Mouse (Mus musculus) lung, postnatal 4 days (tissue): ENCODE measurements around the gene Atrnl1.
A peak's percentile ranks its signal among the peaks of the same experiment; 100 is the strongest.
"Not testable (repeated sequence)": the region's sequence is repeated elsewhere in the genome, so short reads cannot be mapped to it uniquely, and the experiment has no call there.

Experiments used
- DNase-seq, 2 experiments: peaks; one replicate each; pipeline ENCODE4 v3.0.0; 2021

The Atrnl1 gene

DNA sequence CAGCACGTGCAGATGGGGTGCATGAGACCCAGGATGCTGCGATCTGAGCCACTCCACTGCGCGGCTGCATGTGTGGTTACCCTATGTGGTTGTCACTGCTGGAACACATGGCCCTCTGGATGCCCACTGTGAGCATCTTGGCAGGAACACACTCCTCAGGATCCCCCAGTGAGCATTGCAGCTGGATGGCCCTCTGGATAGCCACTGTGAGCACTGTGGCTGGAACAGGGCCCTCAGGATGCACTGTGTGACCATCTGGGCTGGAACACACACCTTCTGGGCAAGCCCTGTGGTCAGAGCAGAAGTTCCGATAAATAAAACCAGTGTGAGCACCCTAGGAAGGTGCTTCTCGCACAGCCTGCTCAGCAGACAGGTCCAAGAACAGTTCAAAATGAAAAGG, 364.4 kb downstream of the Atrnl1 start:
- DNase-seq = no peak

DNA sequence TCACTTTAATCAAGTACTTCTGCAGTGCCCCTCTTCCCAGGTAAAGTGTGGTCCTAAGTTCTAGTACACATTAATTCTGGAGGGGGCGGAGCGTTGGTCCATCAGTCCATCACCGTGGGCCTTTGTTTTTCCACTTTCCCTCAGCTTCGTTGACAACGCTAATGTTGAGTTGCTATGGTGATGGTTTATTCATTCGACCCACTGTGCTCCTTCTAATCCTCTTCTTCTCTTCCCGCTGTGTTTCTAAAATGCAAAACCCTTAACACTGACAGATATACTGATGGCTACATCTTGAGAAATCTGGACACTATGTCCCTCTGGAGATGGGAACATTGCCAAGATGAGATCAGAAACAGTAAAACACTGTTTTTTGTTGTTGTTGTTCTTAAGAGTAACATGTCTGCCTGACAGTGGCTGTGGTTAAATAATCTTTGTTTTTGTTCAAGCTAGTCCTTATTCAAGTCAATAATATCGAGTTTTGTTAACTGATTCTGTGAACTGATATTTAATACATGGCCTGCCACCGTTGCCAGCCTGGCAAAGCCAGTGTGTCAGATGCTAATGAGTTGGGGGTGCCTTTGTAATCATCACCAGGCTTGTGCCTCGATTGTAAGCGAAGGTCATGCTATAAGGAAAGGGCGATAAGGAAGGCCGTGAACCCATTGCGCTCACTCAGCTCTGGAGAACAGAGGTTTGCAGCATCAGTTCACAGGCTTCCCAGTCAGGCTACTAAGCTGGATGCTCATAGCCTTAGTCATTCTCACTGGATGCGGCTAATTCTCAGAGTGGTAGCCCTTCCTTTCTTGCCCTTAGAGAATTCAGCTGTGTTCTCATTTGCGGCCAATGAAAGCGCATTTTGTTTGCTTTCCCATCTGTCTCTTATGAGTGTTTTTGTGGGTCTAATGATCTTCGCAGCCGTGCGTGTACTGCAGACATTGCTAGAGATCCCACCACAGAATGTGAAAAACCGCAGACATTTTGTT, 375.4 kb downstream of the Atrnl1 start:
- no peak for DNase-seq

DNA sequence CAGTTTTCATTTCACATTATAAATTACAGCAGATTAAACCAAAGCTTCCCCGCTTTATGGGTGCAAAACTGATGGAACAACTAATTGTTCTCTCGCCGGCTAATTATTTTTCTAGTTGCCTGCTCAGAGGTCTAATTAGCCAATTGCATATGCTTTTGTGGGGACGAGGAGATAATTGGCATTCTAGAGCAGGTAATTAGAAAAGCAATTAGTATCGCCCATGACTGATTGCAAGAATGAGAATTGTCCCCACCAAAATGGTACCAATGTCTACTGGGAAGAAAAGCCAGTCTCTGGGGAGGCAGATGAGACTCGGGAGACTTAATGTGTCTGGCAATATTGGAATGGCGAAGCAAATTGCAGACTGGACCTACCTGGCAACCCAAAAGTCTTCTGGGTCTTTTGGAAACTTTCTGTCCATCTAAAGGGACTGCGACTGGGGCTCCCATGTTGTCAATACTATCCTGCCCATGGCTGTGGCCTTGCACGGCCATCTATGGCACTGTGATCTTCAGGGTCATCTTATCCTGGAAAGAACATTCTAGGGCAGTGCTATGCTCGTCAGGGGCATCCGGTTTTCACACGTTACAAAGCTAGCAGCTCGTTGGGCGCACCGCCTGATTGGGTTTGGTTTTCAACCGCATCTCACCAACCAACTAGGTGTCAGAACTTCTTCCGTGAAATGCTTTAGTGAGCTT, 377.0 kb downstream of the Atrnl1 start:
- DNase-seq = no peak

DNA sequence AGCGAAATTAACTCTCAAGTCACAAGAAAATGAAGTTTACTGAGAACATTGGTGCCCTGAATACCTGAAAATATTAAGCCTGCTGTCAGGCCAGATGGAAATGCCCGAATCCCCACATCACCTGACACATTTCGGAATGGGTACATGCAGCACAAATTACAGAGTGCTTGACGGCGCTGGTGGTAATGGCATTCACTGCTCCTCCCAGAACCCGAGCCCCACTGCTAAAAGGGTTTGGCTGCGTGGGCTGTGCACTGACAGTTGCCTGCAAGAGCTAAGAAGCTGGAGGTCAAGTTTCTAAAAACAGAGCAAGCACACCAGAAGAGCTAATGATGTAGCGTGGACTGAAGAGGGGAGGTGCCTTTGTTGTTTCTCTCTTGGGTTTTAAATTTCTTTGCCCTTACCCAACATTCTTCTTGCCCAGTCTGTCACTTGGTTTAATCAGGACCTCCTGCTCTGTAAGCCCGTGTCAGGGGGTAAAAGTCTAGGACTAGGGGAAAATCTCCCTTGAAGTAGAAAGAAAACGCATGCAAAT, 377.8 kb downstream of the Atrnl1 start:
- no peak for DNase-seq

DNA sequence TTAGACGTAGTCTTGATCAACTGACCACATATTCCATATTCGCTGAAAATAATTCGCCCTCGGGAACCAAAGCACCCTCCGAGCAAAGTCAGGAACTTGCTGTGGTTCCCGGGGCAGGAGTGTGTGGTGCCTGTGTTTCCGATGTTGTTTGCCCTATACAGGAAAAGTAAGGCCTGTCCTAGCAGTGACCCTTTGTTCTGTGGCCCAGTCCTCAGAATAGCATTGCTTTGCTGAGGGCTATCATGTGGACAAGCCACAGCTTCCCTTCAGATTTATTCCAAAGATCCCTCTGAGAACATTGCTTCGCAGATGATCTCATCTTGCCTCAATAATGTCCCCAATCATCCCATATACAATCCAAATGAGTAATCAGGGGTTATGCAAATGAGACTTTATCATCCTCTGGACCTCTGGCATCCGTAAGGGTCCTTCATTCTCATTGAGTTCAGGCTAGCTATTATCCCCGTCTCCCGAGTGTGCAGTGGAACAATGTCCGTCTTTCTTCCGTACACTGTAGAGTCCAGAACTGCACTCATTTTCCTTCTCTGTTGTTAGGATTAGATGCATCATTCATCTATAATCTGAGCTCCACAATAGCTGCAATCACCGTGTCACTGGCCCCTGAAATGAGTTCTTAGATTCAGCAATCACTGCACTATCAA, 380.4 kb downstream of the Atrnl1 start:
- DNase-seq = no peak

DNA sequence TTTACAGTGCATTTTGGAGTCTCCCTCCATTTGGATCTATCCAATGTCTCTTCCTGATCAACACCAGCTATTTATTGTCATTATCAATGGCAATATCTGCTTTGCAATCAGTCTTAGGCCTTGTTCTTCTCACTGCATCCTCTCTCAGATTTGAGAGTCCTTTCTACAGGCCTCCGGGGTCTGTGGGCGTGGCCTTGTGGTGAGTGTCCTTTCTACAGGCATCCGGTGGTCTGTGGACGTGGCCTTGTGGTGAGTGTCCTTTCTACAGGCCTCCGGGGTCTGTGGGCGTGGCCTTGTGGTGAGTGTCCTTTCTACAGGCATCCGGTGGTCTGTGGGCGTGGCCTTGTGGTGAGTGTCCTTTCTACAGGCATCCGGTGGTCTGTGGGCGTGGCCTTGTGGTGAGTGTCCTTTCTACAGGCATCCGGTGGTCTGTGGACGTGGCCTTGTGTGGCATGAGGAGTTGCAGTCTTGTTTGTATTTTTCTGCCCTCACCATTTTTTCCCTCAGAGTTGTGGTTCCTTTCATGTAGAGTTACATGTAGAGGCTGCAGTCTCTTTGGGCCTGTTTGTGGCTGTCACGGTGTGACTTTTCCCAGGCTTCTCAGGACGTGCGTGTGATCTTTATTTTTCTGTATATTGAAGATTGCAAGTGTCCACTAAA, 383.5 kb downstream of the Atrnl1 start:
- DNase-seq = not testable (repeated sequence)

DNA sequence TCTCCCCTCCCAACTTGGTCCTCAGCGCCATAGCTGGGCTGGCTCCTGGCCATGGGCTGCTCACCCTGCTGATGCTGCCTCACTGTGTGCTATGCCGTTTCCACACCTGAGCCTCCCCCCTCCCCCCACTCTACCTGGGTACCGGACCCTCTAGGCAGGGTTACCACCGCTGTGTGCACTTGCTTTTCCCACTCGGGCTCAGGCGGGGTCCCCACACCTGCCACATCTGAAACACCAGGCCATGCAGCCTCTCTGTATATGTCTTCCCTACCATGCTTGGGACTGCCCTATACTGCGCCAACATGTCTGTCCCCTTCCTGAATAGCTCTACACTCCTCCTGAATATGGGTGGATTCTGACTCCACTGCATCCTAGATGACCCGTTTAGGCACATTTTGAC, 384.2 kb downstream of the Atrnl1 start:
- no peak for DNase-seq

DNA sequence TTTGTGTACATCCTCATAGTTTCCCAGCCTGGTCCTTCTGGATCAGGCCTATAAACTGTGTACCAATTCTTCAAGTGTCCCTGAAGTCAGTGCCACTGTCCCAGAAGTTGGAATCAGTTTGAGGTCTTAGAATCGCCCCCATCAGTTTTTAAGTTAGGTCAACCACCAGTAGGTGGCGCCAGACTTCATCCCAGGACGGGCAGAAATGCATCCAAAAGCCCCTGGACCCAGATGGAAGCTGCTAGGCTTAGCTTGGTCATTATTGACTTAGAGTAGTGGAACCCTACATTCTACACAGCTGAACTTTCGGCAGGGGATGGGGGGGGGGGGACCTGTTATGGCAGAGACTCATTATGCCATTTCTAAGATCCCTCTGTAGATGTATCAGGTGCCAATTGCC, 387.1 kb downstream of the Atrnl1 start:
- DNase-seq = peak in 1 of 2 experiments; percentile 49

DNA sequence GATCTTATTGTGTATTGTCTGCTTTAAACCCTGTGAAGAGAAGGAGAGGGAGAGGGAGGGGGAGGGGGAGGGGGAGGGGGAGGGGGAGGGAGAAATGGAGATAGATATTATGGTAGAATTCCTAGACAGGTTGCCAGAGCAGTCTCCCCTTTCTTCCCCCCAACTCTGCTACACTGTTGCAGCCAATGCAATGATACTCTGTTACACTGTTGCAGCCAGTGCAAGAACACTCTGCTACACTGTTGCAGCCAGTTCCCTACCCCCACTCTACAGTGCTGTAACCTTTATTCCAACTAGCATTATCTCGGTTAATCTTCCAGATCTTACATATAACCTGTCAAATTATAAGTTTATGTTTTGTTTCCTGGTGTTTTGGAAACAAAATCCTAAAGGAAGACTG, 400.8 kb downstream of the Atrnl1 start:
- no peak for DNase-seq

DNA sequence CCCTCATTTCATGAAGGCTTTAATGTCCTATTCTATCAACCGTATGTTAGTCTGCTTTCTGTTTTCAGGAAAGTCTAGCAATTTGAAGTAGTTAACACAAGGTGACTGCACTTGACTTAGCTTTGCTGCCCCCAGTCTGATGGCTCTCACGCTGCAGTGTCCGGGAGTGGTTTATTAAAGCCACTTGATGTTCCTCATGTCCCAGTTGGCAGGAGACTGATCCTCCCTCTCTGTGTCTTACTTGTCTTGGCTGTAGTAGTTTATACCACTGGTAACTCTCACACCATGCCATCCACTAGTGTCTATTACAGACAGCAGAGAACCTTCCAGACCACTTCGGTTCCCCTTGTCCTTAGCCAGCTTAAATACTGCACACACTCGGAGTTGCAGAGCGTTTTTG, 404.9 kb downstream of the Atrnl1 start:
- DNase-seq = no peak

DNA sequence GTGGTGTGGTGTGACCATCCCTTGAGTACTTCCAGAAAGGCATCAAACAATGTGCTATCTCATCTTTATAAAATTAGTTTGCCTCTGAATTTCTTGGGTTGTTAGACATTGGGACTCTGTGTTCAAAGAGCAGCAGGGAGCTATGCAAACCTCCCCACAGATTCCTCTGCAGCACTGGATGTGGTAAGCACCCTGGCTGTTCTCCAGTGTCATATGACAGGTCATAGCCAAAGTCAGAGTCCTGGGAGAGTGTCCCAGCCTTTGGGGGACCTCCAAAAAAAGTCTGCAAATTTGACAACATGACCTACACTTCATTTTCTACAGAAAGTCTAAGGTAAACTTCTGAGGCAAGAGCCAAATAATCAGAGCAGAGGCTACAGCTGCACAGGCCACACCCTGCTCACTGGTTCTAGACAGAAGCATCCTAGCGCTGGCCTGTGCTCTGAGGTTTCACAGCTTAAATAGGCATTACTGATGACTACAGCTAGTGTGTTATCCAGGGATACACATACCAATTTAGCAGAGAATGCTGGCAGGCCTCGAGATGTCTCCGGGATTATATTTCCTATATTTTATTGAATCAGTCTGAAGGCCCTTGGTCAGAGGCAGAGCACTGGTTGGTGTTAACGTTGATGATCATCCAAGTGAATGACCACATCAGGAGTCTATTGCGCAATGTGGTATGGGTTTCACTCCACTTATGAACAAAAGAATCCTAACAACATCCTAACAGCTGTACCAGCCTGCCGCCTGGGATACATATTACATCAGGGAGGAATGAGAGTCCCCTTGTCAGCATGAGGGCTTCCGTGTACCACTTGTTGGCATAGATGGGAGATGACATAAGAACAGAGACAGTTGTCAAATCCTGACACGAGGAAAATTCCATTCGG, 406.0 kb downstream of the Atrnl1 start:
- peak; percentile 17 to 30 for DNase-seq

DNA sequence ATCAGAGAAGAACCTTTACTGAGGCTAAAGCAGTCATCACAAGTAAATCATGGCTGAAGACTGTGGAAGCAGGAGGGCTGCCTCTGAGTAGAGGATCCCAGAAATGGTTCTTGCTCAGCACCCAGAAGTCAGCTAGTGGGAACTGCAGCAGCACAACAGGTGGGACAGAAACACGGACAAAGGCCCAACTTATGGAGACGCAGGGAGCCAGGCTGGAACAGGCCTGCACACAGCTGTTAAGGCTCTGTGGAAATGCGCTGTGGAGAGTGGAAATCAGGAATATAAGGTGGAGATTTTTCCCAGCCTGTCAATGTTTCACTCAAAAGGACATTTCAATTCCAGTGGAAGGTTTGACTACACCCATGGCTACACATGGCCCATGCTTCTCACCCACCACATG, 406.6 kb downstream of the Atrnl1 start:
- DNase-seq = no peak

DNA sequence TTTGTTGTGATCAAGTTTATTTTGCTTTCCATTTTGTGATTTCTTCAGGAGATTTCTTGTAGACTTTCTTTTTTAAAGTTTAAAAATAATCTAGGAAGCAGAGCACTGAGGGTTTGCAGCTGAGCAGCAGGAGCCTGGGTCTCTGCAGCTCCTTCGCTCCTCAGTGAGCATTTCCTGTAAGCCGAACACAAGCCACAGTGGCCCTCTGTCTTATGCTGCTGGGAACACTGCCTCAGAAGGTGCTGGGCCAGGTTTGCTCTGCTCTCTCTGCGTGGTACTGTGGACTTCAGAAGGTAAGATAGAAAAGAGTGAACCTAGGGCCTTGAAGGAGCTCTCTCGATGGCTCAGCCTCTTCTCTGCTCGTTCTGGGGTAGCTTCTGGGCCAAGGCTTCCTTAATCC, 407.9 kb downstream of the Atrnl1 start:
- DNase-seq = no peak

DNA sequence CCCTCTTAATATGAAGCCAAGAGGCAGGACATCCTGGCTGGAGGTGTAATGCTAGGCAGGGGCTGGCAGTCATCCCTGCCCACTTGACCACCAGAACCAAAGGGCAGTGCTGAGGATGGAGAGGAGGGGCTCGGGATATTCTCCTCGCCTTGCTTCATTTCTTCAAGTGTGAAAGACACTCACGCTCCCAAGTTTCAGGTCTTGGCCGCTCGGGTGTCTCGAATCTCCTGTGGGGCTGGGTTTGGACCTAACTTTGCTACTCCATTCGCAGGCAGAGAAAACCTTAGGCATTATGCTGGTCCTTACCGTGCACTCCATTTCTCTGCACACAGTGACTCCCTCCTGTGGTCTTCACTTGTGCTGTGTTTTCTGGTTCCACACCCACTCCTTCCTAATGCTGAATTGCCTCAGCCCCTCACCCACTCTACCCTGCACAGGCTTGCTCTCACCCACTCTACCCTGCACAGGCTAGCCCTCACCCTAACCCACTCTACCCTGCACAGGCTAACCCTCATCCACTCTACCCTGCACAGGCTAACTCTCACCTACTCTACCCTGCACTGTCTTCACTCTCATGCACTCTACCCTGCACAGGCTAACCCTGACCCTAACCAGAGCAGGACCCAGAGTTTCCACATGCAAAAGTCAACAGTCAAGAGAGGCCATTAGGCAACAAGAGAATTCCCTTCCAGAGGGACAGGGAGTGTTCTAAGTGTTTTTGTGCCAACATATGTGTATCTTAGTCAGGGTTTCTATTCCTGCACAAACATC, 410.9 kb downstream of the Atrnl1 start:
- DNase-seq = no peak

DNA sequence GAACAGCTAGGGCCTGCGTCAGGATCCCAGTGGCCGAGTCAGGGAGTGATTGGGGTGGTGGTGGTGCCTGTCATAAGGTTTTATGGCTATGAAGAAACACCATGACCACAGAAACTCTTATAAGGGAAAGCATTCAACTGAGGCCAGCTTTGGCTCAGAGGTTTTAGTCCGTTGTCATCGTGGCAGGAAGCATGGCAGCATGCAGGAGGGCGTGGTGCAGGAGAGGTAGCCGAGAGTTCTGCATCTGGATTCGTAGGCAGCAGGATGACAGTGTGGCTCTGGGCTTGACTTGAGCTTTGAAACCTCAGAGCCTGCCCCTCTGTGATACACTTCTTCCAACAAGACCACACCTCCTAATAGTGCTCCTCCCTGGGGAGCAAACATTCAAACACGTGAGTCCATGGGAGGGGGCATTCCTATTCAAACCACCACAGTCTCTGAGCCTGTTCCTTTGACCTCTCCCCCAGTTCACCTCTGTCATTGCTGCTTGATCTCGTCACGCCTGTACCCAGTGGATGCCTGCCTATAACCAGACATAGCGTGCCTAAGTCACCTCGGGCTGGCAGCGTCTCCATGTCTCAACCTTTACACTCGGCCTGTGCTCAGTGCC, 412.5 kb downstream of the Atrnl1 start:
- DNase-seq = no peak

DNA sequence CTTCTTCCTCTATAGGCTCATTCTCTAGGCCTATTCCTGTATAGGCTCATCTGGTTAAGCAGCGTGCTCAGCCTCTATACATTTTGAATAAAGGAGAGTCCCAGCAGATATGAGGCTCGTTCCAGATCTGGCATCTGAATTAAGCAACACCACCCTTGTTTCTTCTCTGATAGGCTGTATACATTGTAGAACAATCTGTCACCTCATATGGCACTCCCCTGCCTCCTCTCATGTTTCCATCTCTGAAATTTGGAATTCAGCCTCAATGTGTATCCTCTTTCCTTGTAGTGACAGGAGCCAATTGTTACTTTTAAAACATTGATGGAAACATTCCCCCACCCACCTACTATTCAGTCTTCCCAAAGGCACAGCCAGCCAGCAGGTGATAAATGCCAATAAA, 414.2 kb downstream of the Atrnl1 start:
- no peak for DNase-seq

DNA sequence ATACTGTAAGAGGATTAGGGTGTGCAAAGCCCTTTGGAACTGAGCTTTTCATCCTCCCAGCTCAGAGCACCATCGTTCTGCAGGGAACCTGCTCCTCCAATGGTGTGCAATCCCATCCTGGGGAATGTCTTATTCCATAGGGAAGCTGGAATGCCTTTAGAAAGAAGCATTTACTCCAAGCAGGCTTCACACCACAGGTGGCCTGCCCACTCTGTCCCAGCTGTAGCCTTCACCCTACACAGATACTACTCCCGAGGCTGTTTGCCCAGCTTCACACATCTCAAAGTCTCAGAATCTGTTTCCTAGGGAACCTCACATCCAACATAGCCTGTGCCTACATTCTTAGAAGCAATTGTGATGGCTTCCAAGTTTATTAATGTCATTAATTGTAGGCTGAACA, 418.8 kb downstream of the Atrnl1 start:
- no peak for DNase-seq

DNA sequence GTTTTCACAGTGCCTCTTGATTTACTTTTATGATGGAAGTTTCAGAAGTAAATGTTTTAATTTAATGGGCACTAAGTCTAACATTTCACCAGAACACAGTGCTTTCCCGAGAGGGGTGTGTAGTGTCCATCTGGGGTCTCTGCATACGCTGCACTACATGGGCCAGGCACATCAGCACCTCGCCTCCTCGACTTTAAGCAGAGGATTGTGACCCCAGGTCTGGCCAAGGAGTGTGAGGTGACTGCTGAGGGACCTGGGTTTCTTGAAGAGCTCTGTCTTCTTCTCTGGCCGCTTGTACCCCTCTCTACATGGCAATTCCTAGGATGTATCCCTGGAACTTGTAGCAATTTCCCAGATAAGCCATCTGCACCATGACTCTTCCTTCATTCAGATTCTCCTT, 422.4 kb downstream of the Atrnl1 start:
- no peak for DNase-seq

DNA sequence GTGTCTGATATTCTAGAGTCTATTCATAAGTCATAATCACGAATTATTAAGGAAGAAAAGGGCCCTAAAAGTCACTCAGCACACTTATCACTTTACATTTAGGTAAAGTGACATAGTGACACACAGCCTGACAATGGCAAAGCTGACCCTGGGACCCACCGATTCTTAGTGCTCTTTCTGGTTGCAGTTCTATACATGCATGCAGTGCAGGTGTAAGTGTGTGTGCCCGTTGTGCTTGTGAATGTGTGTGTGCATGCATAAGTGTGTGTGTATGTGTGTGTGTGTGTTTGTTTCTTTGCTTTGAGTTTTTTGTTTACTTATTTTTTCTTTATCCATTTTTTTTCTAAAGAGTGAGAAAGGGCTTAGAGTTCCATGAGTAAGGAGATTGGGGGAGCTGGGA, 425.3 kb downstream of the Atrnl1 start:
- no peak for DNase-seq

DNA sequence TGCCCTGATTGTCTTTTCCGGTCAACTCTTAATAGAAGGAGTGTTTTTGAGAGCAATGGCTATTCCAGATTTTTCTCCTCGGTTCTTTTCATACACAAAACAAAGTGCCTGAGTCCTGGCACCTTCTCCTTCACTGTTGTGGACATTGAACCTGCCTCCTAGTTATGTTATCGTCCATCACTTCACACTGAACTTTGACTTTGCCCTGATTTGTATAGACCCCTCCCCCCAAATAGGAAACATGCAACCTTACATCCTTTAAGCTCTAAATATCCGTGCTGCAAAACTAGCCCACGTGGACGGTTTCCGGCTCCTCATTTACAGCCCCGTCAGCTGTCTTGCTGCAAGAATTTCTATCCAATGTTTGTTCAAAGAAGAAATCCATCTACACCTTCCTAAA, 432.3 kb downstream of the Atrnl1 start:
- DNase-seq = no peak

DNA sequence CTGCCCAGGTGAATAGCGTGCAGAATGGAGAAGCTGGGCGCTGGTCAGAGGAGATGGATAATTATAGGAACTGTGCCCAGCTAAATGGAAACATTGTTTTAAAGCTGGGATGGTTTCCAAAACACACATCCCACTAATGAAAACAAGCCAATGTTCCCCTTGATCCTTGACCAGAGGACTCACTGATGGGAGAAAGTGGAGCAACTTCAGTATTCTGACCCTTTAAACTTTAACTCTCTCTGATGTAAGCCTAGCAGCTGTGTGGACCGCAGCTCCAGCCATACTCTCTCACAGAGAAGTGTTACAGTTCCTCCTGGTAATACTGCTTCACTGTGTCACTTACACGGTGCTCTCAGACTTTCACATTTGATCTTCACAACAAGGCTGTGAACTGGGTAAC, 432.7 kb downstream of the Atrnl1 start:
- DNase-seq = no peak
